Mouse (Mus musculus): ENCODE measurements at regions not wholly inside any gene's neighbourhood (a gene's known extent, or its start where the extent isn't known, plus 50 kb on each side); places are given as distances from the start of the nearest gene placed in this dataset.

GRCm38 (mm10) chrX:12873230-12873629 lies 111.4 kb upstream of the Med14 start:
- no peak overlapping the region for H3K27ac ChIP-seq (ENCODE audit: low read length)
- no peaks in the 10 kb centered on the region for H3K9me3 ChIP-seq (ENCODE audit: low read length)

GRCm38 (mm10) chrX:12866885-12867498 lies 105.1 kb upstream of the Med14 start:
- WGBS: 85% methylated on average over 5 of the region's 5 CpGs
- Histone ChIP-seq H3K9ac (replicated peaks; ENCODE audit: low read length) (no peak overlapping the region), H3K4me1 (ENCODE audit: insufficient read depth, low read length) (no peaks in the 10 kb centered on the region), H3K27me3 (ENCODE audit: insufficient read depth, low read length) (peaks cover 4% of the 10 kb centered on the region; the same call in 1 of the 2 replicates), H3K4me2 (replicated peaks; ENCODE audit: low read depth, low read length) (no peak overlapping the region), H3K9me3 (ENCODE audit: low read length) (no peaks in the 10 kb centered on the region), H3K36me3 (ENCODE audit: insufficient read depth, low read length) (no peaks in the 10 kb centered on the region), H3K4me3 (ENCODE audit: low read length) (no peak overlapping the region), H3K27ac (ENCODE audit: low read length) (no peak overlapping the region)
- no peak for ATAC-seq (ENCODE audit: low FRiP score, low TSS enrichment)

More at GRCm38 (mm10) chrX:12873230-12873629, 111.4 kb upstream of the Med14 start:
- peak overlapping the region; percentile 46 for H3K4me2 ChIP-seq (replicated peaks; ENCODE audit: low read depth, low read length)
- 0 out of 2 replicates have a peak overlapping the region, but pooled peaks have one; percentile 31 for H3K9ac ChIP-seq (replicated peaks; ENCODE audit: low read length)
- H3K4me3 ChIP-seq (ENCODE audit: low read length): peak overlapping the region; percentile 38
- 0 out of 2 replicates have a peak, but pooled peaks have one; percentile 35 for ATAC-seq (ENCODE audit: low FRiP score, low TSS enrichment)
- 46% methylated on average over 6 of the region's 6 CpGs for WGBS
- H3K36me3 ChIP-seq (ENCODE audit: insufficient read depth, low read length): no peaks in the 10 kb centered on the region
- no peaks in the 10 kb centered on the region for H3K4me1 ChIP-seq (ENCODE audit: insufficient read depth, low read length)
- peaks cover 4% of the 10 kb centered on the region; the same call in 1 of the 2 replicates for H3K27me3 ChIP-seq (ENCODE audit: insufficient read depth, low read length)

- no peak for ATAC-seq (ENCODE audit: low FRiP score, low TSS enrichment)
- Histone ChIP-seq H3K9ac (replicated peaks; ENCODE audit: low read length) (no peak overlapping the region), H3K4me2 (replicated peaks; ENCODE audit: low read depth, low read length) (no peak overlapping the region), H3K4me1 (ENCODE audit: insufficient read depth, low read length) (no peaks in the 10 kb centered on the region), H3K27ac (ENCODE audit: low read length) (no peak overlapping the region), H3K36me3 (ENCODE audit: insufficient read depth, low read length) (no peaks in the 10 kb centered on the region), H3K4me3 (ENCODE audit: low read length) (no peak overlapping the region), H3K9me3 (ENCODE audit: low read length) (no peaks in the 10 kb centered on the region), H3K27me3 (ENCODE audit: insufficient read depth, low read length) (peaks cover 4% of the 10 kb centered on the region; the same call in 1 of the 2 replicates)
- 87% methylated on average over 3 of the region's 3 CpGs for WGBS
Observed at GRCm38 (mm10) chrX:12866176-12866575, 104.3 kb upstream of the Med14 start.

- Histone ChIP-seq H3K9me3 (ENCODE audit: low read length) (no peaks in the 10 kb centered on the region), H3K4me2 (replicated peaks; ENCODE audit: low read depth, low read length) (no peak overlapping the region), H3K27me3 (ENCODE audit: insufficient read depth, low read length) (no peaks in the 10 kb centered on the region; the same call in 1 of the 2 replicates), H3K9ac (replicated peaks; ENCODE audit: low read length) (no peak overlapping the region), H3K4me3 (ENCODE audit: low read length) (no peak overlapping the region), H3K4me1 (ENCODE audit: insufficient read depth, low read length) (no peaks in the 10 kb centered on the region), H3K36me3 (ENCODE audit: insufficient read depth, low read length) (no peaks in the 10 kb centered on the region), H3K27ac (ENCODE audit: low read length) (no peak overlapping the region)
- ATAC-seq (ENCODE audit: low FRiP score, low TSS enrichment): peak; percentile 49; the same call in 1 of the 2 replicates
- 70% methylated on average over 6 of the region's 6 CpGs for WGBS
Observed at GRCm38 (mm10) chrX:12860168-12860567, 98.3 kb upstream of the Med14 start.

GRCm38 (mm10) chrX:12858757-12859156 lies 96.9 kb upstream of the Med14 start:
- H3K36me3 ChIP-seq (ENCODE audit: insufficient read depth, low read length): no peaks in the 10 kb centered on the region
- no peak overlapping the region for H3K27ac ChIP-seq (ENCODE audit: low read length)
- no peaks in the 10 kb centered on the region for H3K27me3 ChIP-seq (ENCODE audit: insufficient read depth, low read length)
- 67% methylated on average over 2 of the region's 2 CpGs for WGBS
- H3K4me1 ChIP-seq (ENCODE audit: insufficient read depth, low read length): no peaks in the 10 kb centered on the region
- no peak overlapping the region for H3K9ac ChIP-seq (replicated peaks; ENCODE audit: low read length)
- no peak overlapping the region for H3K4me3 ChIP-seq (ENCODE audit: low read length)
- H3K4me2 ChIP-seq (replicated peaks; ENCODE audit: low read depth, low read length): peak overlapping the region; percentile 55; the same call in 1 of the 2 replicates
- no peaks in the 10 kb centered on the region for H3K9me3 ChIP-seq (ENCODE audit: low read length)
- no peak for ATAC-seq (ENCODE audit: low FRiP score, low TSS enrichment)

- Histone ChIP-seq H3K4me1 (ENCODE audit: insufficient read depth, low read length) (no peaks in the 10 kb centered on the region), H3K27ac (ENCODE audit: low read length) (peak overlapping the region; percentile 86), H3K4me3 (ENCODE audit: low read length) (peak overlapping the region; percentile 40), H3K27me3 (ENCODE audit: insufficient read depth, low read length) (no peaks in the 10 kb centered on the region), H3K36me3 (ENCODE audit: insufficient read depth, low read length) (no peaks in the 10 kb centered on the region), H3K9ac (replicated peaks; ENCODE audit: low read length) (peak overlapping the region; percentile 65), H3K9me3 (ENCODE audit: low read length) (no peaks in the 10 kb centered on the region), H3K4me2 (replicated peaks; ENCODE audit: low read depth, low read length) (peak overlapping the region; percentile 55)
- ATAC-seq (ENCODE audit: low FRiP score, low TSS enrichment): peak; percentile 83
- WGBS: 32% methylated on average over 17 of the region's 17 CpGs
Observed at GRCm38 (mm10) chrX:12857881-12858755, 96.2 kb upstream of the Med14 start.

GRCm38 (mm10) chrX:12855425-12855824 lies 93.6 kb upstream of the Med14 start:
- Histone ChIP-seq H3K27me3 (ENCODE audit: insufficient read depth, low read length) (no peaks in the 10 kb centered on the region), H3K27ac (ENCODE audit: low read length) (no peak overlapping the region), H3K4me2 (replicated peaks; ENCODE audit: low read depth, low read length) (no peak overlapping the region), H3K9me3 (ENCODE audit: low read length) (no peaks in the 10 kb centered on the region), H3K36me3 (ENCODE audit: insufficient read depth, low read length) (no peaks in the 10 kb centered on the region), H3K4me3 (ENCODE audit: low read length) (no peak overlapping the region), H3K4me1 (ENCODE audit: insufficient read depth, low read length) (no peaks in the 10 kb centered on the region), H3K9ac (replicated peaks; ENCODE audit: low read length) (no peak overlapping the region)
- WGBS: 77% methylated on average over 4 of the region's 4 CpGs
- ATAC-seq (ENCODE audit: low FRiP score, low TSS enrichment): no peak

- Histone ChIP-seq H3K9me3 (ENCODE audit: low read length) (no peaks in the 10 kb centered on the region), H3K4me2 (replicated peaks; ENCODE audit: low read depth, low read length) (no peak overlapping the region), H3K4me1 (ENCODE audit: insufficient read depth, low read length) (no peaks in the 10 kb centered on the region), H3K27me3 (ENCODE audit: insufficient read depth, low read length) (no peaks in the 10 kb centered on the region), H3K27ac (ENCODE audit: low read length) (no peak overlapping the region), H3K4me3 (ENCODE audit: low read length) (no peak overlapping the region), H3K9ac (replicated peaks; ENCODE audit: low read length) (no peak overlapping the region), H3K36me3 (ENCODE audit: insufficient read depth, low read length) (no peaks in the 10 kb centered on the region)
- WGBS: 81% methylated on average over 4 of the region's 4 CpGs
- ATAC-seq (ENCODE audit: low FRiP score, low TSS enrichment): no peak
Observed at GRCm38 (mm10) chrX:12851684-12852083, 89.8 kb upstream of the Med14 start.

GRCm38 (mm10) chrX:12844431-12844830 lies 82.6 kb upstream of the Med14 start:
- WGBS: 38% methylated on average over 1 of the region's 1 CpGs
- Histone ChIP-seq H3K9ac (replicated peaks; ENCODE audit: low read length) (no peak overlapping the region), H3K27me3 (ENCODE audit: insufficient read depth, low read length) (peaks cover 2% of the 10 kb centered on the region; the same call in 1 of the 2 replicates), H3K4me1 (ENCODE audit: insufficient read depth, low read length) (no peaks in the 10 kb centered on the region), H3K4me3 (ENCODE audit: low read length) (no peak overlapping the region), H3K9me3 (ENCODE audit: low read length) (no peaks in the 10 kb centered on the region), H3K27ac (ENCODE audit: low read length) (no peak overlapping the region), H3K4me2 (replicated peaks; ENCODE audit: low read depth, low read length) (no peak overlapping the region), H3K36me3 (ENCODE audit: insufficient read depth, low read length) (no peaks in the 10 kb centered on the region)
- no peak for ATAC-seq (ENCODE audit: low FRiP score, low TSS enrichment)

GRCm38 (mm10) chrX:12841021-12841325 lies 79.1 kb upstream of the Med14 start:
- no peak for ATAC-seq (ENCODE audit: low FRiP score, low TSS enrichment)
- Histone ChIP-seq H3K27ac (ENCODE audit: low read length) (peak overlapping the region; percentile 89), H3K4me1 (ENCODE audit: insufficient read depth, low read length) (no peaks in the 10 kb centered on the region), H3K27me3 (ENCODE audit: insufficient read depth, low read length) (peaks cover 2% of the 10 kb centered on the region; the same call in 1 of the 2 replicates), H3K9ac (replicated peaks; ENCODE audit: low read length) (peak overlapping the region; percentile 60; the same call in 1 of the 2 replicates), H3K4me3 (ENCODE audit: low read length) (no peak overlapping the region), H3K9me3 (ENCODE audit: low read length) (no peaks in the 10 kb centered on the region), H3K36me3 (ENCODE audit: insufficient read depth, low read length) (no peaks in the 10 kb centered on the region), H3K4me2 (replicated peaks; ENCODE audit: low read depth, low read length) (peak overlapping the region; percentile 54; the same call in 1 of the 2 replicates)
- 82% methylated on average over 3 of the region's 3 CpGs for WGBS

All from kidney, embryonic 16.5 days (tissue).